Mouse (Mus musculus): ENCODE data around the gene Mogs.

GRCm38 (mm10) chr6:83115682-83116372, 531 bp downstream of the Mogs start:
- TF ChIP-seq POLR2A (IDR thresholded peaks at IDR 0.05; ENCODE audit: borderline replicate concordance, insufficient read depth, low read length) = no peak
- TF ChIP-seq CTCF (IDR thresholded peaks at IDR 0.05; ENCODE audit: borderline replicate concordance, insufficient read depth, low read depth, low read length) = no peak
